ENCODE assay signal across 1 mouse cellular context in genomic region chr9:123846490-123846889, GRCm38 (mm10).
TF ChIP-seq lines count a peak whose summit lies in the region.

No protein-coding gene starts in this region.

TF ChIP-seq in CH12.LX, 34 proteins besides CTCF, POLR2A, EP300 and RAD21 (continued from another document):
- TF ChIP-seq PAX5 (IDR thresholded peaks at IDR 0.05; ENCODE audit: low read length) (no peak), MAFK (IDR thresholded peaks at IDR 0.05; ENCODE audit: insufficient replicate concordance, low read length) (no peak), SIN3A (IDR thresholded peaks at IDR 0.05; ENCODE audit: low read length) (no peak), ETS1 (conservative IDR thresholded peaks at IDR 0.05; ENCODE audit: low read depth, low read length) (no peak), GABPA (IDR thresholded peaks at IDR 0.05; ENCODE audit: insufficient replicate concordance, low read depth, low read length) (no peak)
